Comparison of ENCODE assay signal across 18 mouse cellular contexts in genomic region chr3:117739760-117740159, GRCm38 (mm10).
"Had no signal": no experiment of that assay in that cellular context is flagged by ENCODE, and none has a peak within 500 bp of the region (broad histone marks: within the 10 kb centered on the region; RNA-seq: fewer than 3 reads in every experiment).

No protein-coding gene starts in this region.

- H3K27ac ChIP-seq: midbrain, embryonic 10.5 days; midbrain, embryonic 12.5 days; neural tube, embryonic 13.5 days; neural tube, embryonic 15.5 days had no signal

- H3K4me2 ChIP-seq: lung, embryonic 14.5 days; midbrain, embryonic 12.5 days; neural tube, embryonic 13.5 days; neural tube, embryonic 15.5 days had no signal

- H3K9ac ChIP-seq: lung, embryonic 14.5 days; midbrain, embryonic 12.5 days; neural tube, embryonic 13.5 days; neural tube, embryonic 15.5 days had no signal

- H3K9me3 ChIP-seq: midbrain, embryonic 10.5 days; midbrain, embryonic 12.5 days; neural tube, embryonic 13.5 days; neural tube, embryonic 15.5 days had no signal

- H3K27me3 ChIP-seq: midbrain, embryonic 12.5 days; neural tube, embryonic 13.5 days; neural tube, embryonic 15.5 days had no signal

- H3K4me3 ChIP-seq: midbrain, embryonic 10.5 days; midbrain, embryonic 12.5 days; myocyte; neural tube, embryonic 13.5 days; neural tube, embryonic 15.5 days had no signal

- H3K4me1 ChIP-seq: midbrain, embryonic 10.5 days; midbrain, embryonic 12.5 days; neural tube, embryonic 13.5 days; neural tube, embryonic 15.5 days had no signal

- H3K36me3 ChIP-seq: midbrain, embryonic 10.5 days; midbrain, embryonic 12.5 days; neural tube, embryonic 13.5 days; neural tube, embryonic 15.5 days had no signal

- DNase-seq: lung, adult 18-20 months; lung, embryonic 14.5 days; lung, postnatal 10 days; lung, postnatal 4 days; midbrain, embryonic 14.5 days; retina, postnatal 1 day; right cerebral cortex, adult 18-20 months; right cerebral cortex, postnatal 25 days; right cerebral cortex, postnatal 4 days; spleen, adult 18-20 months; thymus, adult 18-20 months; thymus, postnatal 14 days; thymus, postnatal 36 days had no signal
